Mouse (Mus musculus) adrenal gland, postnatal 14 days (tissue): ENCODE data around the gene Cntn3. TPM values are rescaled to one million over a fixed set of nuclear protein-coding genes. Genes with fewer than 3 reads are reported as not detected.

Experiments
- DNase-seq: peaks from one replicate; pipeline ENCODE4 v3.0.0; 2021; ENCODE audit warnings: mixed read lengths
- total RNA-seq: library from RNA; stranded (reverse); gene quantifications from 2 replicates; pipeline ENCODE4 v1.2.3, GENCODE M21; 2021

Gene Cntn3
- total RNA-seq, 1 experiment from 2014 or later: 0.33 TPM

- DNase-seq: no peak
Observed at GRCm38 (mm10) chr6:102478320-102479080, 94.4 kb downstream of the Cntn3 start.

GRCm38 (mm10) chr6:102438353-102438752 lies 134.5 kb downstream of the Cntn3 start:
- no peak for DNase-seq

GRCm38 (mm10) chr6:102427549-102427948 lies 145.4 kb downstream of the Cntn3 start:
- no peak for DNase-seq

GRCm38 (mm10) chr6:102421781-102422180 lies 151.1 kb downstream of the Cntn3 start:
- no peak for DNase-seq

GRCm38 (mm10) chr6:102388590-102388989 lies 184.3 kb downstream of the Cntn3 start:
- no peak for DNase-seq

- DNase-seq: no peak
Observed at GRCm38 (mm10) chr6:102372112-102372511, 200.8 kb downstream of the Cntn3 start.

- no peak for DNase-seq
Observed at GRCm38 (mm10) chr6:102363880-102364279, 209.0 kb downstream of the Cntn3 start.

- no peak for DNase-seq
Observed at GRCm38 (mm10) chr6:102363291-102363832, 209.5 kb downstream of the Cntn3 start.

- no peak for DNase-seq
Observed at GRCm38 (mm10) chr6:102332144-102332543, 240.8 kb downstream of the Cntn3 start.

GRCm38 (mm10) chr6:102326711-102327110 lies 246.2 kb downstream of the Cntn3 start:
- DNase-seq: no peak

GRCm38 (mm10) chr6:102322614-102323284 lies 250.2 kb downstream of the Cntn3 start:
- no peak for DNase-seq

- no peak for DNase-seq
Observed at GRCm38 (mm10) chr6:102319755-102320154, 253.1 kb downstream of the Cntn3 start.

- no peak for DNase-seq
Observed at GRCm38 (mm10) chr6:102282889-102283288, 290.0 kb downstream of the Cntn3 start.

GRCm38 (mm10) chr6:102231015-102231414 lies 341.9 kb downstream of the Cntn3 start:
- DNase-seq: no peak

- DNase-seq: no peak
Observed at GRCm38 (mm10) chr6:102186316-102186715, 386.6 kb downstream of the Cntn3 start.

GRCm38 (mm10) chr6:102170913-102171312 lies 402.0 kb downstream of the Cntn3 start:
- DNase-seq: peak; percentile 11

GRCm38 (mm10) chr6:102161186-102161585 lies 411.7 kb downstream of the Cntn3 start:
- DNase-seq: no peak

- DNase-seq: no peak
Observed at GRCm38 (mm10) chr6:102121676-102122075, 451.2 kb downstream of the Cntn3 start.

- no peak for DNase-seq
Observed at GRCm38 (mm10) chr6:102120003-102120402, 452.9 kb downstream of the Cntn3 start.

GRCm38 (mm10) chr6:102113629-102114028 lies 459.3 kb downstream of the Cntn3 start:
- no peak for DNase-seq
